Mouse (Mus musculus) retina, embryonic 14.5 days (tissue): ENCODE results near the gene Ints5.
"Not testable (repeated sequence)": the region's sequence is repeated elsewhere in the genome, so short reads cannot be mapped to it uniquely, and the experiment has no call there.

ENCODE experiments used
- DNase-seq: peaks from one replicate; pipeline ENCODE4 v3.0.0-alpha.2; 2015; ENCODE audit warnings: low spot score

The Ints5 gene

GRCm38 (mm10) chr19:8887585-8888463 lies 5.0 kb upstream of the Ints5 start:
- no peak for DNase-seq

- DNase-seq = peak; percentile 97
These were observed 4.1 kb upstream of the Ints5 start, which contains the start of the genes 1810009A15Rik and Gm49416 for GRCm38 (mm10) chr19:8888511-8889385. TSS of gene 1810009A15Rik (plus strand) at chr19:8888853. TSS of gene Gm49416 (plus strand) at chr19:8888926.

GRCm38 (mm10) chr19:8895397-8895960 lies 2.7 kb downstream of the Ints5 start:
- DNase-seq = no peak

- not testable (repeated sequence) for DNase-seq
These were observed 3.4 kb downstream of the Ints5 start for GRCm38 (mm10) chr19:8896231-8896630.

GRCm38 (mm10) chr19:8897211-8897864 lies 4.5 kb downstream of the Ints5 start:
- DNase-seq = peak; percentile 41

GRCm38 (mm10) chr19:8897865-8898495 lies 5.2 kb downstream of the Ints5 start, which contains the start of gene Ganab:
TSS of gene Ganab (plus strand) at chr19:8898071.
- peak; percentile 98 for DNase-seq

- DNase-seq = no peak
These were observed 5.8 kb downstream of the Ints5 start for GRCm38 (mm10) chr19:8898576-8898975.

GRCm38 (mm10) chr19:8899079-8899478 lies 6.3 kb downstream of the Ints5 start:
- DNase-seq = no peak

- no peak for DNase-seq
These were observed 10.6 kb downstream of the Ints5 start for GRCm38 (mm10) chr19:8903412-8903811.

- DNase-seq = no peak
These were observed 15.7 kb downstream of the Ints5 start for GRCm38 (mm10) chr19:8908531-8908930.

- no peak for DNase-seq
These were observed 19.0 kb downstream of the Ints5 start for GRCm38 (mm10) chr19:8911810-8912209.

- no peak for DNase-seq
These were observed 21.4 kb downstream of the Ints5 start for GRCm38 (mm10) chr19:8914212-8914611.

GRCm38 (mm10) chr19:8919000-8919399 lies 26.2 kb downstream of the Ints5 start:
- no peak for DNase-seq

- no peak for DNase-seq
These were observed 26.9 kb downstream of the Ints5 start for GRCm38 (mm10) chr19:8919684-8920072.

GRCm38 (mm10) chr19:8920073-8920736 lies 27.4 kb downstream of the Ints5 start, which contains the start of gene B3gat3:
TSS of gene B3gat3 (plus strand) at chr19:8920374.
- peak; percentile 96 for DNase-seq

- DNase-seq = peak; percentile 60
These were observed 28.1 kb downstream of the Ints5 start for GRCm38 (mm10) chr19:8920836-8921291.

- no peak for DNase-seq
These were observed 28.9 kb downstream of the Ints5 start for GRCm38 (mm10) chr19:8921741-8922140.

- DNase-seq = no peak
These were observed 34.0 kb downstream of the Ints5 start for GRCm38 (mm10) chr19:8926766-8927165.

- no peak for DNase-seq
These were observed 35.2 kb downstream of the Ints5 start for GRCm38 (mm10) chr19:8927891-8928525.

GRCm38 (mm10) chr19:8928689-8929223 lies 36.0 kb downstream of the Ints5 start:
- no peak for DNase-seq
